Mouse (Mus musculus) lung, embryonic 14.5 days (tissue): ENCODE data around the gene Zic1. TPM values are rescaled to one million over a fixed set of nuclear protein-coding genes. Genes with fewer than 3 reads are reported as not detected.

Experiments used
- ATAC-seq: fragments of 200-750 bp; cut with Nextera tagmentation; 2 replicates; pipeline ENCODE4 v1.8.0; 2017; ENCODE audit warnings: mild to moderate bottlenecking, moderate TSS enrichment, moderate library complexity; ENCODE audit not compliant: insufficient read depth
- DNase-seq: peaks from one replicate; pipeline ENCODE4 v3.0.0-alpha.2; 2015
- H3K27ac ChIP-seq: fragments of 300-500 bp; sonication (generic); 2 replicates; pipeline ENCODE4 v1.5.1; 2014; ENCODE audit warnings: low read depth, mild to moderate bottlenecking, moderate library complexity
- H3K27me3 ChIP-seq: fragments of 300-500 bp; sonication (generic); 2 replicates; pipeline ENCODE4 v1.6.1; 2014; ENCODE audit warnings: low read length, control low read depth; ENCODE audit not compliant: insufficient read depth
- H3K36me3 ChIP-seq: fragments of 300-500 bp; sonication (generic); 2 replicates; pipeline ENCODE4 v1.6.1; 2014; ENCODE audit warnings: control low read depth; ENCODE audit not compliant: insufficient read depth
- H3K4me1 ChIP-seq: fragments of 300-500 bp; sonication (generic); 2 replicates; pipeline ENCODE4 v1.6.1; 2014; ENCODE audit warnings: antibody characterized with exemption, control low read depth; ENCODE audit not compliant: insufficient read depth
- H3K4me2 ChIP-seq: fragments of 300-500 bp; sonication (generic); 2 replicates; pipeline ENCODE4 v1.6.1; 2014; ENCODE audit warnings: mild to moderate bottlenecking
- H3K4me3 ChIP-seq: fragments of 300-500 bp; sonication (generic); 2 replicates; pipeline ENCODE4 v1.5.1; 2014; ENCODE audit warnings: low read depth, low read length
- H3K9ac ChIP-seq: fragments of 300-500 bp; sonication (generic); 2 replicates; pipeline ENCODE4 v1.6.1; 2014
- H3K9me3 ChIP-seq: fragments of 300-500 bp; sonication (generic); 2 replicates; pipeline ENCODE4 v1.6.1; 2016; ENCODE audit warnings: low read depth, low read length, control low read depth
- CTCF ChIP-seq: IDR thresholded peaks from 2 replicates; pipeline ENCODE4 v1.5.1; 2016; ENCODE audit warnings: antibody characterized with exemption, low read depth
- whole genome bisulfite sequencing: fragments of 180-500 bp; shearing (Covaris S2); extraction: QIAGEN DNeasy Blood & Tissue Kit; methylation state at CpG from one replicate; pipeline ENCODE4 v1.1.7; 2014; 5-methylcytosine and 5-hydroxymethylcytosine counted together
- polyA plus RNA-seq: library from polyadenylated mRNA; unstranded; fragments of >200 nt; fragmentation: Nextera tagmentation; extraction: Ambion mirVana; gene quantifications from 2 replicates; pipeline ENCODE4 v1.2.1, GENCODE M21; 2014

Zic1 gene
- polyA plus RNA-seq, 1 experiment from 2014 or later = not detected

- H3K27me3 ChIP-seq = peaks cover 98% of the 10 kb centered on the region
- H3K4me3 ChIP-seq = no peak overlapping the region
- no peak for ATAC-seq
- no peak for TF ChIP-seq CTCF
- H3K36me3 ChIP-seq = no peaks in the 10 kb centered on the region
- no peak overlapping the region for H3K27ac ChIP-seq
- no peak overlapping the region for H3K9ac ChIP-seq
- DNase-seq = no peak
- no peaks in the 10 kb centered on the region for H3K9me3 ChIP-seq
- H3K4me2 ChIP-seq = no peak overlapping the region
- no peaks in the 10 kb centered on the region for H3K4me1 ChIP-seq
- under 1% methylated on average over 5 of the region's 5 CpGs for WGBS
These were observed 22.1 kb upstream of the Zic1 start for GRCm38 (mm10) chr9:91387740-91388080.

- TF ChIP-seq CTCF = no peak
- H3K4me2 ChIP-seq = no peak overlapping the region
- ATAC-seq = no peak
- no peak for DNase-seq
- no peak overlapping the region for H3K4me3 ChIP-seq
- H3K27ac ChIP-seq = no peak overlapping the region
- no peaks in the 10 kb centered on the region for H3K36me3 ChIP-seq
- no peaks in the 10 kb centered on the region for H3K4me1 ChIP-seq
- under 1% methylated on average over 31 of the region's 31 CpGs for WGBS
- H3K9me3 ChIP-seq = no peaks in the 10 kb centered on the region
- H3K27me3 ChIP-seq = peaks cover 100% of the 10 kb centered on the region
- H3K9ac ChIP-seq = no peak overlapping the region
These were observed 21.5 kb upstream of the Zic1 start for GRCm38 (mm10) chr9:91386891-91387739.

- ATAC-seq = no peak
- Histone ChIP-seq H3K27ac (no peak overlapping the region), H3K4me3 (no peak overlapping the region), H3K4me2 (no peak overlapping the region), H3K4me1 (no peaks in the 10 kb centered on the region), H3K27me3 (peaks cover 100% of the 10 kb centered on the region), H3K9ac (no peak overlapping the region), H3K9me3 (no peaks in the 10 kb centered on the region), H3K36me3 (no peaks in the 10 kb centered on the region)
- peak; percentile 9 for DNase-seq
- 2% methylated on average over 17 of the region's 17 CpGs for WGBS
- no peak for TF ChIP-seq CTCF
These were observed 20.9 kb upstream of the Zic1 start for GRCm38 (mm10) chr9:91386502-91386890.

- Histone ChIP-seq H3K9me3 (no peaks in the 10 kb centered on the region), H3K36me3 (no peaks in the 10 kb centered on the region), H3K27ac (no peak overlapping the region), H3K27me3 (peaks cover 96% of the 10 kb centered on the region), H3K4me2 (no peak overlapping the region), H3K4me3 (no peak overlapping the region), H3K4me1 (no peaks in the 10 kb centered on the region; the same call in 1 of the 2 replicates), H3K9ac (no peak overlapping the region)
- DNase-seq (no peak), ATAC-seq (no peak)
- TF ChIP-seq CTCF = no peak
- WGBS = 2% methylated on average over 8 of the region's 8 CpGs
These were observed 20.2 kb upstream of the Zic1 start for GRCm38 (mm10) chr9:91385561-91386430.

GRCm38 (mm10) chr9:91384693-91385560, 19.3 kb upstream of the Zic1 start:
- H3K36me3 ChIP-seq = no peaks in the 10 kb centered on the region
- TF ChIP-seq CTCF = no peak
- no peak overlapping the region for H3K27ac ChIP-seq
- 3% methylated on average over 4 of the region's 4 CpGs for WGBS
- H3K9me3 ChIP-seq = no peaks in the 10 kb centered on the region
- H3K9ac ChIP-seq = no peak overlapping the region
- peaks cover 96% of the 10 kb centered on the region for H3K27me3 ChIP-seq
- H3K4me1 ChIP-seq = no peaks in the 10 kb centered on the region; the same call in 1 of the 2 replicates
- no peak for DNase-seq
- H3K4me2 ChIP-seq = no peak overlapping the region
- ATAC-seq = no peak
- H3K4me3 ChIP-seq = no peak overlapping the region

- no peaks in the 10 kb centered on the region; the same call in 1 of the 2 replicates for H3K4me1 ChIP-seq
- no peaks in the 10 kb centered on the region for H3K36me3 ChIP-seq
- no peak for TF ChIP-seq CTCF
- no peak overlapping the region for H3K9ac ChIP-seq
- ATAC-seq (no peak), DNase-seq (peak; percentile 19)
- peaks cover 96% of the 10 kb centered on the region for H3K27me3 ChIP-seq
- under 1% methylated on average over 30 of the region's 30 CpGs for WGBS
- no peaks in the 10 kb centered on the region for H3K9me3 ChIP-seq
- H3K27ac ChIP-seq = no peak overlapping the region
- H3K4me3 ChIP-seq = no peak overlapping the region
- H3K4me2 ChIP-seq = no peak overlapping the region
These were observed 18.5 kb upstream of the Zic1 start for GRCm38 (mm10) chr9:91384136-91384500.
